Mouse (Mus musculus) heart, postnatal 0 days (tissue): Measurements from ENCODE around the gene Hbq1b.
A peak's percentile ranks its signal among the peaks of the same experiment; 100 is the strongest.
"Not testable (repeated sequence)": the region's sequence is repeated elsewhere in the genome, so short reads cannot be mapped to it uniquely, and the experiment has no call there.

Source experiments
- CTCF ChIP-seq: IDR thresholded peaks from 2 replicates; pipeline ENCODE4 v1.5.1; 2016; ENCODE audit warnings: antibody characterized with exemption, control low read depth, low read depth
- EP300 ChIP-seq: IDR thresholded peaks from 2 replicates; pipeline ENCODE4 v1.6.1; 2016; ENCODE audit warnings: antibody characterized with exemption, low read depth

DNA sequence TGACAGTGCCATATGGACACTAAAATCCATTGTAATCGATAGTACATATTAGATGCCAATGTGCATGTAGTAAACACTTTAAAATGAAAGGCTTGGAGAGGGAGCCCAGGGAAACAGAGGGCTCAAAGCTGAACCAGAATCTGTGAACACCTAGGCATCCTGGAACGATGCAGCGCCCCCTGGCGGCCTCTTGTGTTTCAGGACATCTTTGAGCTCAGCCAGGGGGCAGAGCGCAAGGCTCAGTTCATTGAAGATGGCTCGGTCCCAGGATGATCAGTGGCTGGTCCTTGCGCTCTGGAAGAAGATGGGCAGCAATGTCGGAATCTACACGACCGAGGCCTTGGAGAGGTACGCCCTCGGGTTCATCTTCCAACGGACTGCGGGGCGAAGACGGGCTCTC lies 13.1 kb downstream of the Hbq1b start, which contains the start of gene Hbq1a:
- TF ChIP-seq CTCF: peak; percentile 70
- not testable (repeated sequence) for TF ChIP-seq EP300
